Mouse (Mus musculus): ENCODE measurements around the gene Disc1. TPM values are rescaled to one million over a fixed set of nuclear protein-coding genes. Genes with fewer than 3 reads are reported as not detected.

Disc1 gene
- polyA plus RNA-seq, 1 experiment from 2014 or later = 0.56 TPM

GRCm38 (mm10) chr8:125045760-125046159 is 8.2 kb upstream of the Disc1 start:
- H3K27ac ChIP-seq = no peak overlapping the region
- no peaks in the 10 kb centered on the region for H3K79me2 ChIP-seq (ENCODE audit: inconsistent target)
- no peaks in the 10 kb centered on the region for H3K36me3 ChIP-seq (ENCODE audit: inconsistent target)
- H3K4me3 ChIP-seq (ENCODE audit: inconsistent target) = no peak overlapping the region
- 100% methylated on average over 1 of the region's 1 CpGs for WGBS (ENCODE audit: missing documents)

GRCm38 (mm10) chr8:125049051-125049750 is 4.8 kb upstream of the Disc1 start:
- Histone ChIP-seq H3K4me3 (ENCODE audit: inconsistent target) (no peak overlapping the region), H3K36me3 (ENCODE audit: inconsistent target) (no peaks in the 10 kb centered on the region), H3K79me2 (ENCODE audit: inconsistent target) (no peaks in the 10 kb centered on the region), H3K27ac (no peak overlapping the region)
- WGBS (ENCODE audit: missing documents) = 87% methylated on average over 5 of the region's 5 CpGs

GRCm38 (mm10) chr8:125049826-125050225 is 4.2 kb upstream of the Disc1 start:
- Histone ChIP-seq H3K36me3 (ENCODE audit: inconsistent target) (no peaks in the 10 kb centered on the region), H3K4me3 (ENCODE audit: inconsistent target) (no peak overlapping the region), H3K79me2 (ENCODE audit: inconsistent target) (no peaks in the 10 kb centered on the region), H3K27ac (no peak overlapping the region)
- 84% methylated on average over 5 of the region's 6 CpGs for WGBS (ENCODE audit: missing documents)

- Histone ChIP-seq H3K79me2 (ENCODE audit: inconsistent target) (no peaks in the 10 kb centered on the region), H3K4me3 (ENCODE audit: inconsistent target) (no peak overlapping the region), H3K27ac (no peak overlapping the region), H3K36me3 (ENCODE audit: inconsistent target) (no peaks in the 10 kb centered on the region)
- WGBS (ENCODE audit: missing documents) = 53% methylated on average over 2 of the region's 2 CpGs
These were observed 2.0 kb upstream of the Disc1 start for GRCm38 (mm10) chr8:125052026-125052425.

GRCm38 (mm10) chr8:125054436-125054810 is 428 bp downstream of the Disc1 start:
- no peak overlapping the region for H3K27ac ChIP-seq
- WGBS (ENCODE audit: missing documents) = 1% methylated on average over 38 of the region's 38 CpGs
- peaks cover 7% of the 10 kb centered on the region; the same call in 1 of the 2 replicates for H3K79me2 ChIP-seq (ENCODE audit: inconsistent target)
- H3K36me3 ChIP-seq (ENCODE audit: inconsistent target) = no peaks in the 10 kb centered on the region
- peak overlapping the region; percentile 22 for H3K4me3 ChIP-seq (ENCODE audit: inconsistent target)

GRCm38 (mm10) chr8:125060904-125061303 is 6.9 kb downstream of the Disc1 start:
- 94% methylated on average over 8 of the region's 8 CpGs for WGBS (ENCODE audit: missing documents)

GRCm38 (mm10) chr8:125065596-125065995 is 11.6 kb downstream of the Disc1 start:
- WGBS (ENCODE audit: missing documents) = 88% methylated on average over 6 of the region's 6 CpGs
- Histone ChIP-seq H3K27ac (no peak overlapping the region), H3K79me2 (ENCODE audit: inconsistent target) (peaks cover 42% of the 10 kb centered on the region; the same call in 1 of the 2 replicates), H3K4me3 (ENCODE audit: inconsistent target) (no peak overlapping the region), H3K36me3 (ENCODE audit: inconsistent target) (no peaks in the 10 kb centered on the region)

More at GRCm38 (mm10) chr8:125060904-125061303, 6.9 kb downstream of the Disc1 start:
- Histone ChIP-seq H3K36me3 (ENCODE audit: inconsistent target) (no peaks in the 10 kb centered on the region), H3K79me2 (ENCODE audit: inconsistent target) (peaks cover 35% of the 10 kb centered on the region; the same call in 1 of the 2 replicates), H3K27ac (no peak overlapping the region), H3K4me3 (ENCODE audit: inconsistent target) (no peak overlapping the region)

- no peak overlapping the region; the same call in 1 of the 2 replicates for H3K4me3 ChIP-seq (ENCODE audit: inconsistent target)
- peaks cover 42% of the 10 kb centered on the region; the same call in 1 of the 2 replicates for H3K79me2 ChIP-seq (ENCODE audit: inconsistent target)
- no peaks in the 10 kb centered on the region for H3K36me3 ChIP-seq (ENCODE audit: inconsistent target)
- 7% methylated on average over 12 of the region's 12 CpGs for WGBS (ENCODE audit: missing documents)
- peak overlapping the region; percentile 90 for H3K27ac ChIP-seq
These were observed 13.1 kb downstream of the Disc1 start for GRCm38 (mm10) chr8:125066913-125067595.

- WGBS (ENCODE audit: missing documents) = 19% methylated on average over 9 of the region's 9 CpGs
- Histone ChIP-seq H3K36me3 (ENCODE audit: inconsistent target) (no peaks in the 10 kb centered on the region), H3K27ac (peak overlapping the region; percentile 90), H3K4me3 (ENCODE audit: inconsistent target) (no peak overlapping the region), H3K79me2 (ENCODE audit: inconsistent target) (peaks cover 42% of the 10 kb centered on the region; the same call in 1 of the 2 replicates)
These were observed 13.6 kb downstream of the Disc1 start for GRCm38 (mm10) chr8:125067596-125067960.

GRCm38 (mm10) chr8:125068146-125068905 is 14.3 kb downstream of the Disc1 start:
- peaks cover 38% of the 10 kb centered on the region; the same call in 1 of the 2 replicates for H3K79me2 ChIP-seq (ENCODE audit: inconsistent target)
- peak overlapping the region; percentile 90 for H3K27ac ChIP-seq
- 79% methylated on average over 5 of the region's 6 CpGs for WGBS (ENCODE audit: missing documents)
- H3K36me3 ChIP-seq (ENCODE audit: inconsistent target) = no peaks in the 10 kb centered on the region
- no peak overlapping the region for H3K4me3 ChIP-seq (ENCODE audit: inconsistent target)

GRCm38 (mm10) chr8:125069304-125069703 is 15.3 kb downstream of the Disc1 start:
- no peak overlapping the region for H3K27ac ChIP-seq
- H3K79me2 ChIP-seq (ENCODE audit: inconsistent target) = peaks cover 28% of the 10 kb centered on the region; the same call in 1 of the 2 replicates
- no peak overlapping the region for H3K4me3 ChIP-seq (ENCODE audit: inconsistent target)
- H3K36me3 ChIP-seq (ENCODE audit: inconsistent target) = no peaks in the 10 kb centered on the region
- 93% methylated on average over 7 of the region's 7 CpGs for WGBS (ENCODE audit: missing documents)

- Histone ChIP-seq H3K27ac (no peak overlapping the region), H3K4me3 (ENCODE audit: inconsistent target) (no peak overlapping the region), H3K79me2 (ENCODE audit: inconsistent target) (peaks cover 23% of the 10 kb centered on the region; the same call in 1 of the 2 replicates), H3K36me3 (ENCODE audit: inconsistent target) (no peaks in the 10 kb centered on the region)
- WGBS (ENCODE audit: missing documents) = 97% methylated on average over 6 of the region's 6 CpGs
These were observed 15.7 kb downstream of the Disc1 start for GRCm38 (mm10) chr8:125069733-125070132.

- Histone ChIP-seq H3K36me3 (ENCODE audit: inconsistent target) (no peaks in the 10 kb centered on the region), H3K27ac (no peak overlapping the region), H3K4me3 (ENCODE audit: inconsistent target) (no peak overlapping the region), H3K79me2 (ENCODE audit: inconsistent target) (peaks cover 13% of the 10 kb centered on the region; the same call in 1 of the 2 replicates)
- whole genome bisulfite sequencing (ENCODE audit: missing documents) = 96% methylated on average over 10 of the region's 10 CpGs
These were observed 20.1 kb downstream of the Disc1 start for GRCm38 (mm10) chr8:125074141-125074540.

- no peak overlapping the region for H3K27ac ChIP-seq
- 100% methylated on average over 1 of the region's 2 CpGs for WGBS (ENCODE audit: missing documents)
These were observed 20.6 kb downstream of the Disc1 start for GRCm38 (mm10) chr8:125074581-125074980.

More at GRCm38 (mm10) chr8:125074581-125074980, 20.6 kb downstream of the Disc1 start:
- no peaks in the 10 kb centered on the region for H3K36me3 ChIP-seq (ENCODE audit: inconsistent target)
- H3K4me3 ChIP-seq (ENCODE audit: inconsistent target) = no peak overlapping the region
- peaks cover 9% of the 10 kb centered on the region; the same call in 1 of the 2 replicates for H3K79me2 ChIP-seq (ENCODE audit: inconsistent target)

Data from macrophage (primary cell).